Mouse (Mus musculus) cerebellum, adult 11 months (tissue): ENCODE measurements around the gene Hnrnpc.

Experiments
- DNase-seq: peaks from one replicate; pipeline ENCODE4 v3.0.0; 2022

The Hnrnpc gene

DNA sequence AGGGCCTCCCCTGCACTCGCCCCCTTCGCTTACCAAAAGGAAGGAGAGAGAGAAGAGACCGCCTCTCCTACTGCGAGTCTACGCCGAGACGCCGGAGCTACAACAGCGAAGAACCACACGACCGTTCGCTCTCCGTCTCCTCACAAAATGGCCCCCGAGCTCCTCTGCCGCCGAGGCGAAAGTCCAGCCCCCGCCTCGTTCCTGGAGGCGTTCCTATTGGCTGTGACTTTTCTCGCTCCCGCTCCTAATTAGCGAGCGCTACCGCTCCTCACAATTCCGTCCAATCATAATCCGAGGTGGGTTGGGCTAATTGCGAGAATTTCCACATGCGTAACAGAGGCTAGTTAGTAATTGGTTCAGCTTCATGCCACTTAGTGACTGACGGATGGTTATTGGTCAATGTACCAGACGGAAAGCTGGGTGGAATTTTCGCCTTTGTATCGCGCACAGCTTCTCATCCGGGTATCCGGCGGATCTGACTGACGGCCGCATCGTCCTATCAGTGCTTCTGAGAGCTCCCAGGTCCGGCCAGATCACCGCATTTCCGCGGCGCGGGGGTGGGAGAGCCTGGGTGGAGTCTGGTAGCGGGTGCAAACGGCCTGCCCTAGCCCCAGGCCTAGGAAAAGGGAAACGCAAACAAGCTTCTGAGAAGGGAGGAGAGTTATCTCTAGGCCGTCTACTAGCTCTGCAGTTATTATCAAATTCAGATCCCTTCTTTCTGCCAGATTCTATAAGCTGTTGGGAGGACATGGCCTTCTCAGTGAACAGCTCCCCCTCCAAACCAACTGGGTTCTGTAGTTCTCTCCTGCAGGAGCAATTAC lies at the start of gene Hnrnpc:
Hnrnpc (minus strand) TSS at position 173 of the 821 bp plus-strand sequence.
- peak; percentile 100 for DNase-seq

DNA sequence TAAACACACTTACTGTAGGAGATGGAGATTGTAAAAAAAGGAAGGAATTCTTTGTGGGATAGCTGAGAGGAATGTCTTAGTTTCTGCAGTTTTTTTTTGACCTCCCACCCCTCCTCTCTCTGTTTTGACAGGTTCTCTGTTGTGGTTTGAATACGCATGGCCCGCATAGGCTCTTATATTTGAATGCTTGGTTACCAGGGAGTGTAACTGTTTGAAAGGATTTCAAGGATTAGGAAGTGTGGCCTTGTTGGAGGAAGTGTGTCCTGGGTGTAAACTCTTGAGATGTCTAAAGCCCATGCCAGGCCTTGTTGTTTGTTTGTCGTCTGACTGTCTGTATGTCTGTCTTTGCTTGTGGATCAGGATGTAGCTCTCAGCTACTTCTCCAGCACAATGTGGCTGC lies 48.8 kb upstream of the Hnrnpc start:
- DNase-seq: no peak

DNA sequence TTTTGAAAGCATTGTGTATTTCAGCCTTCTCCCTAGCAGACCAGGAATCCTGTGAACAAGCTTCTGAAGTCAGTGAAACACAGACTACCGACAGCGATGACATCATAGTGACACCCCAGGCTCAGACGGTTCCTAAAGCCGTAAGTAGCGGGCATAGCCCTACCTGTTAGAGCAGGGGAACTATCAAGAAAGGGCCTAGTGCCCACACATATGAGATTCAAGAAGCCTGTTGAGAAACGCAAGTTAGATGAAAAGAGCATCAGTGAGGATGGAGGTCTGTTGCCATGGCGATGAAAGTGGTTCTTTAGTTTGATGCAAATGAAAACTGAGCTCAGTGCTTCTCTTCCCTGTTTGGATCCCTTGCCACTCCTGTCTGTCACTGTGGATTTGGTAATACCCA lies 48.4 kb upstream of the Hnrnpc start:
- DNase-seq: no peak

- DNase-seq: no peak
Measured at GRCm38 (mm10) chr14:52149888-52150287, 46.1 kb upstream of the Hnrnpc start.

DNA sequence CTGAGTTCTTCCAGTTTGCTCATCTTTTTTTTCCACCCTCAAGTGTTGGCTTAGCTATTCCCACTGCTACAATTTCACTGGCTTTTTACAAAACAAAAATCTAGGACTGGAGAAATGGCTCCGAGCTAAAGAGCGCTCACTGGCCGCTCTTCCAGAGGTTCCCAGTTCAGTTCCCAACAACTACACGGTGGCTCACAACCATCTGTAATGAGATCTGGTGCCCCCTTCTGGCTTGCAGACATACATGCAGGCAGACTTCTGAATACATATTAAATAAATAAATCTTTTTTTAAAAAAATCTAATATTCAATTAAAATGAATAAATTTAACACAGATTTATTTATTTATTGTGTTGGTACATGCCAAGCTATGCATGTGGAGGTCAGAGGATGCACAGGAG lies 42.7 kb upstream of the Hnrnpc start:
- DNase-seq: no peak

- no peak for DNase-seq
Measured at GRCm38 (mm10) chr14:52144165-52144564, 40.3 kb upstream of the Hnrnpc start.

DNA sequence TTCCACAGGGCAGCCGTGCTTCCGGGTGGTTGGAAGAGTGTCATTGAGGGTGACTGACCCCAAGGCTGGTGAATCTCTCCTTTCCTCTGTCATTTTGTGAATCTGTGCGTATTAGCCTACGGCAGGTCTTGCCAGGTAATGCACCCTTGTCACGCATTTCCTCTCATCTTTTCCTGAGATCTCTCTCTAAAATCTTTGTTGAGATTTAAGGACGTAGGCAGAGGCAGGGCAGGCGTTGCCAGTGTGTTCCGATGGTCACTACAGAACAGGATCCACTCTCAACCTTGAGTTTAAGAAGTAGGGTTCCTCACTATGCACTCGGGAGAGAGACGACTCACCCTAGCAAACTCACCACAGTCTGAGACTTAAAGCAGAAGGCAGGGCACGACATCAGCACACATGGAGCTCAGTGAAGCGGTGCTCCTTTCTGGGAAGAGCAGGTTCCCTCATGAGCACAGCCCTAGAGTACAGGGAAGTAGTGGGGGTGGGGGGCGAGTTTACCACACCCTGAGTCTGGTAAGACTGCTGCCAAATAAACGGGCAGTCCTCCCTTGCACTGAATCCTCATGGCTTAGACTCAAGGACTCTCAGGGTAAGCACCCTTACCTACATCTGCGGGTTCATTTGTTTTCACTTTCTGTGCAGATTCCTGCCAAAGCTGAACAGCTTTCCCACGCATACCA lies 37.8 kb upstream of the Hnrnpc start:
- no peak for DNase-seq

- no peak for DNase-seq
Measured at GRCm38 (mm10) chr14:52140577-52141444, 37.0 kb upstream of the Hnrnpc start.

GRCm38 (mm10) chr14:52133584-52133983 lies 29.8 kb upstream of the Hnrnpc start:
- no peak for DNase-seq

DNA sequence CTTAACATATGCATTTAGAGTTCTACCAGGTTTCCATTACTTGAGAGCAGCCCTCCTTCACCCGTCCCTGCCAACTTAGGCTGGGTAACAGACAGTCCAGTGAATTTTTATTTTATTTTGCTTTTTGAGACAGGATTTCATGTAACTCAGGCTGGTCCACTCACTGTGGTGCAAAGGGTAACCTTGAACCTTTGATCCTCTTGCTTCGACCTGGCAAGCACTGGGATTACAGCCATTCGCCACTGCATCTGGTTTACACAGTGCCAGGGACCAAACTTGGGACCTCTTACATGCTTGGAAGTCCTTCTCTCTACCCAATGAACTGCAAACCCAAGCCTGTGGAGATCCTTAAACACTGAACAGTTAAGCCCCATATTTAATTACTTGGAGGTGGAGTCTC lies 20.8 kb upstream of the Hnrnpc start:
- DNase-seq: no peak

- DNase-seq: peak; percentile 69
Measured at GRCm38 (mm10) chr14:52123918-52124317, 20.1 kb upstream of the Hnrnpc start.

- DNase-seq: no peak
Measured at GRCm38 (mm10) chr14:52120169-52120568, 16.3 kb upstream of the Hnrnpc start.

- peak; percentile 62 for DNase-seq
Measured at GRCm38 (mm10) chr14:52118823-52119608, 15.2 kb upstream of the Hnrnpc start.

DNA sequence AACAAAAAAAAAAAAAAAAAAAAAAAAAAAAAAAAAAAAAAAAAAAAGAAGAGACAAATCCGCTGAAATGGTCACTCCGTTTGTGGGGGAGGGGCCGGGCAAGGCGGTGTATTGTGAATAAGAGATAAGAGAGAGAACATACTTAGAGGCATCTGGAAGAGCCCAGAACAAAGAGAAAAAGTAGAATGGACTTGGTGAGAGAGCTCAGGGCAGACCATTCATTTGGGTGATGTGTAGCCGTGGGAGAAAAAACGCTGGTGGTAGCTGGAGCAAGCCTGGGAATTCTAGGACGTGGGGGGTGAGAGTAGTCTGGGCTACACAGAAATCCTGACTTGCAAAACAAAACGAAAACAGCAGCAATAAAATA lies 14.6 kb upstream of the Hnrnpc start:
- peak; percentile 9 for DNase-seq

- DNase-seq: no peak
Measured at GRCm38 (mm10) chr14:52117241-52117640, 13.4 kb upstream of the Hnrnpc start.

GRCm38 (mm10) chr14:52114101-52114500 lies 10.3 kb upstream of the Hnrnpc start:
- DNase-seq: no peak

DNA sequence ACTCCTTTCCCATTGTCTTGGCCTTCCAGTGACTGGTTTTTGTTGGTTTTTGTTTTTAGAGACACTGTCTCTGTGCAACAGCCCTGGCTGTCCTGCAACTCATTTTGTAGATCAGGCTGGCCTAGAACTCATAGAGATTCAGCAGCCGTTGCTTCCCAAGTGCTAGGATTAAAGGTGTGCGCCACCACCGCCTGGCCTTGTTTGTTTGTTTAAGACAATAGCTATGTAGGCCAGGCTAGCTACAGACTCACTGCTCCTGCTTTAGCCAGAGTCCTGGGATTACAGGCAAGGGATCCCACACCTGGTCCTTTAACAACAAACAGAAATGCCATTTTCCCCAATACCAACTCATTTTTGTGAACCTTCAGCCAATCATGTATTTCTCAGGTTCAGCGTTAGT lies 6.5 kb upstream of the Hnrnpc start, which contains the start of gene Rpgrip1:
Rpgrip1 (plus strand) TSS at position 359 of the 400 bp plus-strand sequence.
- no peak for DNase-seq

DNA sequence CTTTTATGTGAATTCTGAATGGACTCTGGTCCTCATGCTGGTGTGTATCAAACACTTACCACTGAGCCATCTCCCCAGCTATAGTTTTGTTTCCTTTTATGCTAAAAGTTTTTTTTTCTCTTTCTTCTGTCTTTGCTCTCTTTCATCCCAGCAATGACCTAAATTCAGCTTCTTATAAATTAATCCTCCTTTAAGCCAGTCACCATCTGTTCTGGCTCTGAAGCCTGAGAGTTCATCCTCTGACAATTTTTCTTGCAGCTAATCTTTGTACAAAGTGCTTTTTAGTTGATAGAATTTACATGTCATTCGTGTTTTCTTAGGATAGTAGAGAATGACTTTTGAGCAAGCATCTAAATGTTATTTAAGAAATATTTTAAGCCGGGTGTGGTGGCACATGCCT lies 4.2 kb upstream of the Hnrnpc start:
- DNase-seq: no peak

- peak; percentile 67 for DNase-seq
Measured at GRCm38 (mm10) chr14:52106741-52107140, 2.9 kb upstream of the Hnrnpc start.

DNA sequence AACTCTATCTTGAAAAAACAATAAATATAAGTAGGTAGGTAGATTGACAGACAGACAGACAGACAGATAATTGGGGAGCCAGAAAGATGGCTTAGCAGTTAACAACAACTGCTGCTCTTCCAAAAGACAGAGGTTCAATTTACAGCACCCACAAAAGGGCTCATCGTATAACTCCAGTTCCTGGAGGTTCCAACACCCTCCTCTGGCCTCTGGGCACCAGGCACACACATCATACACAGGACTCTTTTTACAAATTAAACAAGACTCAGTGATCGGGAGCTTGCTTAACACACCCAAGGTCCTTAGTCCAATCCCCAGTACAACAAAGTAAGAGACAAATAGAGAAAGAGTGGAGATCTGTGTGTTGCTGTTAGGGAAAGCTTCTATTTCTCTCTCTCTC lies 1.5 kb upstream of the Hnrnpc start:
- no peak for DNase-seq

GRCm38 (mm10) chr14:52104677-52105285 lies 953 bp upstream of the Hnrnpc start:
- DNase-seq: no peak

- no peak for DNase-seq
Measured at GRCm38 (mm10) chr14:52103474-52103855, 363 bp downstream of the Hnrnpc start.
